Mouse (Mus musculus) layer of hippocampus, adult 11-12 months (tissue): ENCODE results near the gene Gpr22.

Experiments
- DNase-seq: peaks from one replicate; pipeline ENCODE4 v3.0.0; 2022; ENCODE audit warnings: low spot score

Gene Gpr22

GRCm38 (mm10) chr12:31713600-31713999, at the start of gene Gpr22:
Gene Gpr22 (minus strand): TSS chr12:31713947.
- peak; percentile 72 for DNase-seq

- no peak for DNase-seq
Measured at GRCm38 (mm10) chr12:31755885-31756755, 42.4 kb upstream of the Gpr22 start.

- no peak for DNase-seq
Measured at GRCm38 (mm10) chr12:31754465-31754864, 40.7 kb upstream of the Gpr22 start.

- DNase-seq, result no peak
Measured at GRCm38 (mm10) chr12:31749846-31750245, 36.1 kb upstream of the Gpr22 start.

- DNase-seq, result no peak
Measured at GRCm38 (mm10) chr12:31747301-31747700, 33.6 kb upstream of the Gpr22 start.

GRCm38 (mm10) chr12:31734616-31735015, 20.9 kb upstream of the Gpr22 start:
- peak; percentile 35 for DNase-seq

GRCm38 (mm10) chr12:31730126-31730525, 16.4 kb upstream of the Gpr22 start:
- DNase-seq, result peak; percentile 66

- DNase-seq, result no peak
Measured at GRCm38 (mm10) chr12:31726707-31727106, 13.0 kb upstream of the Gpr22 start.

GRCm38 (mm10) chr12:31725511-31726275, 11.9 kb upstream of the Gpr22 start:
- no peak for DNase-seq

GRCm38 (mm10) chr12:31724576-31724975, 10.8 kb upstream of the Gpr22 start:
- no peak for DNase-seq

GRCm38 (mm10) chr12:31719586-31720275, 6.0 kb upstream of the Gpr22 start:
- no peak for DNase-seq

GRCm38 (mm10) chr12:31714070-31714469, 323 bp upstream of the Gpr22 start:
- no peak for DNase-seq

- no peak for DNase-seq
Measured at GRCm38 (mm10) chr12:31712727-31713126, 1.0 kb downstream of the Gpr22 start.

GRCm38 (mm10) chr12:31712233-31712632, 1.5 kb downstream of the Gpr22 start:
- no peak for DNase-seq

GRCm38 (mm10) chr12:31709665-31710064, 4.1 kb downstream of the Gpr22 start:
- DNase-seq, result no peak

GRCm38 (mm10) chr12:31707531-31707930, 6.2 kb downstream of the Gpr22 start:
- DNase-seq, result no peak

GRCm38 (mm10) chr12:31706168-31706567, 7.6 kb downstream of the Gpr22 start:
- DNase-seq, result no peak

GRCm38 (mm10) chr12:31703904-31704303, 9.8 kb downstream of the Gpr22 start:
- DNase-seq, result no peak

GRCm38 (mm10) chr12:31701411-31701810, 12.3 kb downstream of the Gpr22 start:
- DNase-seq, result no peak

- DNase-seq, result no peak
Measured at GRCm38 (mm10) chr12:31700623-31701347, 13.0 kb downstream of the Gpr22 start.

GRCm38 (mm10) chr12:31693278-31693677, 20.5 kb downstream of the Gpr22 start:
- no peak for DNase-seq

- DNase-seq, result no peak
Measured at GRCm38 (mm10) chr12:31686679-31687078, 27.1 kb downstream of the Gpr22 start.
